Mouse (Mus musculus): ENCODE results near the gene Fpgt. TPM values are rescaled to one million over a fixed set of nuclear protein-coding genes. Genes with fewer than 3 reads are reported as not detected.
A peak's percentile ranks its signal among the peaks of the same experiment; 100 is the strongest.

Fpgt gene
- total RNA-seq (2014; rRNA removed) (21.6 and 25.0 TPM in 2 replicates), polyA plus RNA-seq (2012; rRNA removed) (4.8 and 6.1 TPM in 2 replicates)

DNA sequence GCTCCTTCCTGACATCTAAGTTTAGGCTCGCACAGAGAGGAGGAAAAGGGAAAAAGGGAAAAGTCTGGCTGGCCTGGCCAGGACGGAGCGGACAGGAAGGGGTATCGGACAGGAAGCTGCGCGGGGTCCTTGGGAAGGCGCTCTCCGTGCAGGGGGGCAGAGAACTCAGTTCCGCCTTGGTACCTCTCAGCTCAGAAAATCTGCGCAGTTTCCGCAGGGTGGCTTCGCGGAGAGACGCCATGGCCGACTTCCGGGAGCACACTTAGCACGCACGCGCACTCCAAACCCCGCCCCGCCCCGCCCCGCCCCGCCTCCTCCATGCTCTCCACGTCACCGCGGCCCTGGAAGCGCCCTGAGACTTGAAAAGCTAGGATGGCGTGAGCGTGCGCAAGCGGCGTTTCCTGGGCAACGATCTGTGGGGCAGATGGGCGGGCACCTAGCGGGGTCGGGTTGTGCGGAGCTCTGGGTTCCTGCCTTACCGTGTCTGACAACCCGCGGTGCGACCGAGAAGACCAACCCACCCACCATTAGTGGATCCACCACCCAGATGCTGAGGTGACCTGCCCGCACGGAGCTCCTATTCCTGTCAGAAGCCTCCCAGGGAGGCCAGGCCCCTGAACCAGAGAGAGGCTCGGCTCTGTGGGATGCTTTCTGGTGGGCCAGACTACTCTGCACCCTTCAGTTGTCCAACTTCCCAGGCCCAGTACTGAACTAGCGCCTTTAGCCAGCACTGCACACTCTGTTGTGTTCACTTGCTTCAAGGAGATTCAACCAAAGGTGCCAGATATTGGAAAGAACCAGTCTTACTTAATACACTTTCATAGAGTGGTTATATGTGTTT, at the start of gene Fpgt, which contains the start of gene Lrriq3:
Fpgt (minus strand) TSS at position 288 of the 841 bp plus-strand sequence.
Lrriq3 (plus strand) TSS at position 319 of the 841 bp plus-strand sequence.
- H3K9ac ChIP-seq (ENCODE audit: low read depth, low read length), result peak within 1 kb of the TSS; percentile 84
- no peaks in the 10 kb centered on the region for H3K79me2 ChIP-seq (ENCODE audit: control insufficient read depth, insufficient read depth, low read length)
- peaks cover 17% of the 10 kb centered on the region for H3K36me3 ChIP-seq (ENCODE audit: control insufficient read depth, insufficient read depth, low read length)
- DNase-seq (ENCODE audit: extremely low read depth, low read depth, low spot score), result peak; percentile 84
- H3K4me1 ChIP-seq (ENCODE audit: control insufficient read depth, insufficient read depth, low read length), result peaks cover 9% of the 10 kb centered on the region
- 1% methylated on average over 46 of the region's 47 CpGs for WGBS
- peak within 1 kb of the TSS; percentile 72 for H3K27ac ChIP-seq (replicated peaks; ENCODE audit: insufficient read depth, low read depth, low read length)
- peak within 1 kb of the TSS; percentile 92 for H3K4me3 ChIP-seq (ENCODE audit: insufficient read depth, low read depth, low read length)
- no peaks in the 10 kb centered on the region for H3K27me3 ChIP-seq (ENCODE audit: control insufficient read depth, insufficient read depth, low read length)
- TF ChIP-seq POLR2A (IDR thresholded peaks at IDR 0.05; ENCODE audit: extremely low read depth, insufficient read depth, low read length), result peak; percentile 54; the same call in 1 of the 2 replicates
- 0 out of 2 replicates have a peak, but pooled peaks have one; percentile 0 for TF ChIP-seq CTCF (IDR thresholded peaks at IDR 0.05; ENCODE audit: low read depth, low read length)

DNA sequence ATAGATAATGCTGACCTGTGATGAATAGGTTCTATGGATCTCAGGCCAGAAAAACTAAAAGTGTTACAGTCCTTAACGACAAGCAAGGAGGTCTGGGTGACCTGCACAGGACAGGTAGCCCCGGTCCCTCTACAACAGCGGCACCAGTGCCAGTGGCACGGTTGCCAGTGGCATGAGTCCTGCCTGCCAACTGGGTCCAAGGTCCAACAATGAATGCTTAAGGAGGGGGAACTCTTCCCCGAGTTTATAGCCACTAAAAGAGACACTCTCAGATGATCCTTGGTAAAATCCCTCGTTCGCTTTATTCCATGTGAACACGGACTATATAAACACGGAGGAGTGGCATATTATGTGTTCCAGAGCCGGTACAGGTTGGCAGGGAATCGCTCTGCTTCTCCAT, 47.8 kb upstream of the Fpgt start:
- Histone ChIP-seq H3K4me3 (ENCODE audit: insufficient read depth, low read depth, low read length) (no peak overlapping the region), H3K27ac (replicated peaks; ENCODE audit: insufficient read depth, low read depth, low read length) (no peak overlapping the region), H3K36me3 (ENCODE audit: control insufficient read depth, insufficient read depth, low read length) (no peaks in the 10 kb centered on the region), H3K79me2 (ENCODE audit: control insufficient read depth, insufficient read depth, low read length) (no peaks in the 10 kb centered on the region), H3K4me1 (ENCODE audit: control insufficient read depth, insufficient read depth, low read length) (no peaks in the 10 kb centered on the region), H3K9ac (ENCODE audit: low read depth, low read length) (no peak overlapping the region), H3K27me3 (ENCODE audit: control insufficient read depth, insufficient read depth, low read length) (no peaks in the 10 kb centered on the region)
- WGBS, result 77% methylated on average over 11 of the region's 11 CpGs
- no peak for TF ChIP-seq CTCF (IDR thresholded peaks at IDR 0.05; ENCODE audit: low read depth, low read length)
- DNase-seq (ENCODE audit: extremely low read depth, low read depth, low spot score), result no peak

DNA sequence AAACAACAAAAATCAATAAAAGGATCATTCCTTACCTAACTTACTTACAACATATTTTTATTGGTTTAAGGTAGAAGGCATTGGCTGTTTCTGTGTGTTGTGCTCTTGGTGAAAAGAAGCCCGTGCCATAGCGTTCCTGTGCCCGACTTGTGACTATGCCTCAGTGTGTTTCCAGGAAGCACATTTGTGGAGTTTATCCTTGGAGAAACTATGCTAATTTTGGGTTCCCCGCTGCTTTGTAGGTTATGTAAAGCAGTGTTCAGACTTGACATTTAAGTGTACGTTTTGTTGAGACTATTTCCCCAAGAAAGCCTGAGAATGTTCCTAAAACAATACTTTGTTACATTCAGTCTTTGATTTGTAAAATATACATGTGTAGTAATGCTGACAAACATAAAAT, 44.5 kb upstream of the Fpgt start:
- no peaks in the 10 kb centered on the region for H3K27me3 ChIP-seq (ENCODE audit: control insufficient read depth, insufficient read depth, low read length)
- no peaks in the 10 kb centered on the region for H3K79me2 ChIP-seq (ENCODE audit: control insufficient read depth, insufficient read depth, low read length)
- no peak for DNase-seq (ENCODE audit: extremely low read depth, low read depth, low spot score)
- TF ChIP-seq CTCF (IDR thresholded peaks at IDR 0.05; ENCODE audit: low read depth, low read length) (no peak), POLR2A (IDR thresholded peaks at IDR 0.05; ENCODE audit: extremely low read depth, insufficient read depth, low read length) (no peak)
- H3K27ac ChIP-seq (replicated peaks; ENCODE audit: insufficient read depth, low read depth, low read length), result no peak overlapping the region
- no peak overlapping the region for H3K9ac ChIP-seq (ENCODE audit: low read depth, low read length)
- no peaks in the 10 kb centered on the region for H3K36me3 ChIP-seq (ENCODE audit: control insufficient read depth, insufficient read depth, low read length)
- H3K4me3 ChIP-seq (ENCODE audit: insufficient read depth, low read depth, low read length), result no peak overlapping the region
- H3K4me1 ChIP-seq (ENCODE audit: control insufficient read depth, insufficient read depth, low read length), result no peaks in the 10 kb centered on the region
- WGBS, result 88% methylated on average over 5 of the region's 5 CpGs

DNA sequence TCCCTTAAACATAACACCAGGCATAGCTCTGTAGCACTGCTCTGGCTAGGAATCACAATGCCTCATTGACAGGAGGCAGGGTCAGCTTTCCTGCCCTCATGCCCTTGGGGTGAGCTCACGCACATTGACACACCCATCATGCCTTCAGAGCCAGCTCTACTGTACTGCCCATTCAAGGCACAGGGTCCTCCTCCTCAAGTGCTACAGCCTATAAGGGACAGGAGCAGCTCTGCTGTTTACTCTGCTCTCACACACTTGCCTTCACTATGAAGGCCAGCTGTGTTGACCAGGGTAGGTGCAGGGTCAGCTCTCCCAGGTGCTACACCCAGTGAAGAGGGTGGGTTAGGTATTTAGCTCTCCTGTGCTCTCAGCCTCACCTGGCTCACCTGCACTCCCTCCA, 12.8 kb upstream of the Fpgt start:
- no peak overlapping the region for H3K4me3 ChIP-seq (ENCODE audit: insufficient read depth, low read depth, low read length)
- H3K27me3 ChIP-seq (ENCODE audit: control insufficient read depth, insufficient read depth, low read length), result 0 out of 2 replicates have a peak, but pooled peaks cover 2% of the 10 kb centered on the region
- no peaks in the 10 kb centered on the region for H3K4me1 ChIP-seq (ENCODE audit: control insufficient read depth, insufficient read depth, low read length)
- no peak overlapping the region for H3K9ac ChIP-seq (ENCODE audit: low read depth, low read length)
- no peaks in the 10 kb centered on the region for H3K79me2 ChIP-seq (ENCODE audit: control insufficient read depth, insufficient read depth, low read length)
- TF ChIP-seq CTCF (IDR thresholded peaks at IDR 0.05; ENCODE audit: low read depth, low read length) (no peak), POLR2A (IDR thresholded peaks at IDR 0.05; ENCODE audit: extremely low read depth, insufficient read depth, low read length) (no peak)
- no peak for DNase-seq (ENCODE audit: extremely low read depth, low read depth, low spot score)
- H3K36me3 ChIP-seq (ENCODE audit: control insufficient read depth, insufficient read depth, low read length), result peaks cover 2% of the 10 kb centered on the region; the same call in 1 of the 2 replicates
- no peak overlapping the region for H3K27ac ChIP-seq (replicated peaks; ENCODE audit: insufficient read depth, low read depth, low read length)
- 81% methylated on average over 1 of the region's 1 CpGs for WGBS

DNA sequence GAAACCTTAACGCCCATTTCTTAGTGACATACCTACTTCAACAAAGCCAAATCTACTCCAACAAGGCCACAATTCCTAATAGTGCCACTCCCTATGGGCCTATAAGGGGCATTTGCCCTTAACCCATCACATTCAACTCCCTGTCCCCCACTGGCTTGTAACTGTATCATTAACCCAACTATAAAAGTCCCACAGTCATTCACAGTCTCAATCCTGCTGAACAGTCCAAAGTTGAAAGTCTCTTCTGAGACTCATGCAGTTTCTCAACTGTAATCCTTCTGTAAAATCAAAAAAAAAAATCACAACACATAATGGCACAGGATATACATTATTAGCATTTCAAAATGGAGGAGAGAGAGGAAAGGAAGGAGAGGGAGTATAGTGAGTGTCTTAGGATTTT, 6.1 kb upstream of the Fpgt start:
- Histone ChIP-seq H3K4me3 (ENCODE audit: insufficient read depth, low read depth, low read length) (no peak overlapping the region), H3K4me1 (ENCODE audit: control insufficient read depth, insufficient read depth, low read length) (no peaks in the 10 kb centered on the region), H3K27me3 (ENCODE audit: control insufficient read depth, insufficient read depth, low read length) (no peaks in the 10 kb centered on the region), H3K27ac (replicated peaks; ENCODE audit: insufficient read depth, low read depth, low read length) (no peak overlapping the region), H3K79me2 (ENCODE audit: control insufficient read depth, insufficient read depth, low read length) (no peaks in the 10 kb centered on the region), H3K36me3 (ENCODE audit: control insufficient read depth, insufficient read depth, low read length) (peaks cover 2% of the 10 kb centered on the region; the same call in 1 of the 2 replicates), H3K9ac (ENCODE audit: low read depth, low read length) (no peak overlapping the region)
- TF ChIP-seq POLR2A (IDR thresholded peaks at IDR 0.05; ENCODE audit: extremely low read depth, insufficient read depth, low read length) (no peak), CTCF (IDR thresholded peaks at IDR 0.05; ENCODE audit: low read depth, low read length) (no peak)
- no peak for DNase-seq (ENCODE audit: extremely low read depth, low read depth, low spot score)
- WGBS, result 65% methylated on average over 1 of the region's 1 CpGs

DNA sequence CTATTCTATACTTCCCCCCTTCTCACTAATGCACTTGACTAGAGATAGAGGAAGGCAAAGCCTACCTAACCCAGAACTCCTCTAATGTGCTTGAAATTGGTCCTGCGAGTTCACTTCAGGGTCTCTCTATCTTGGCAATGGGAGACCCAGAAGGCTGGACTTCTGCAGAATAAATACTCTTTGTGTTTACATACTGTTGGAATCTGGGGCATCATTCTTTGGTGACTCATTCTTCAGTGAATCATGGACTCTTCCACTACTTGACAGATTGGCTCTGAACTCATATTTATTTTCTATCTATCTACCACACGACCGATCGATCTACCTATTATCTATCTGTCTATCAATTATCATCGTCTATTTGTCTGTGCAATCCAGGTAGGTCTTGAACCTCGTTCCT, 1.1 kb downstream of the Fpgt start:
- H3K4me3 ChIP-seq (ENCODE audit: insufficient read depth, low read depth, low read length), result peak overlapping the region; percentile 92

More for the DNA sequence above, 1.1 kb downstream of the Fpgt start:
- H3K27me3 ChIP-seq (ENCODE audit: control insufficient read depth, insufficient read depth, low read length), result no peaks in the 10 kb centered on the region
- peaks cover 25% of the 10 kb centered on the region for H3K36me3 ChIP-seq (ENCODE audit: control insufficient read depth, insufficient read depth, low read length)
- TF ChIP-seq CTCF (IDR thresholded peaks at IDR 0.05; ENCODE audit: low read depth, low read length), result no peak
- TF ChIP-seq POLR2A (IDR thresholded peaks at IDR 0.05; ENCODE audit: extremely low read depth, insufficient read depth, low read length), result no peak
- 30% methylated on average over 6 of the region's 6 CpGs for WGBS
- peaks cover 9% of the 10 kb centered on the region for H3K4me1 ChIP-seq (ENCODE audit: control insufficient read depth, insufficient read depth, low read length)
- no peak overlapping the region for H3K27ac ChIP-seq (replicated peaks; ENCODE audit: insufficient read depth, low read depth, low read length)
- no peaks in the 10 kb centered on the region for H3K79me2 ChIP-seq (ENCODE audit: control insufficient read depth, insufficient read depth, low read length)
- H3K9ac ChIP-seq (ENCODE audit: low read depth, low read length), result no peak overlapping the region
- peak; percentile 66 for DNase-seq (ENCODE audit: extremely low read depth, low read depth, low spot score)
